Mouse (Mus musculus) adrenal gland, postnatal 10 days (tissue): ENCODE measurements around the gene Morf4l2. TPM values are rescaled to one million over a fixed set of nuclear protein-coding genes. Genes with fewer than 3 reads are reported as not detected.
A peak's percentile ranks its signal among the peaks of the same experiment; 100 is the strongest.
"Not testable (repeated sequence)": the region's sequence is repeated elsewhere in the genome, so short reads cannot be mapped to it uniquely, and the experiment has no call there.

Experiments used
- DNase-seq: peaks from one replicate; pipeline ENCODE4 v3.0.0; 2021; ENCODE audit warnings: mixed read lengths
- total RNA-seq, 2 experiments: library from RNA; stranded (reverse); gene quantifications; 2 replicates each; pipeline ENCODE4 v1.2.3; 2021

The Morf4l2 gene
- total RNA-seq, 2 experiments from 2014 or later = 226 to 278 TPM

DNA sequence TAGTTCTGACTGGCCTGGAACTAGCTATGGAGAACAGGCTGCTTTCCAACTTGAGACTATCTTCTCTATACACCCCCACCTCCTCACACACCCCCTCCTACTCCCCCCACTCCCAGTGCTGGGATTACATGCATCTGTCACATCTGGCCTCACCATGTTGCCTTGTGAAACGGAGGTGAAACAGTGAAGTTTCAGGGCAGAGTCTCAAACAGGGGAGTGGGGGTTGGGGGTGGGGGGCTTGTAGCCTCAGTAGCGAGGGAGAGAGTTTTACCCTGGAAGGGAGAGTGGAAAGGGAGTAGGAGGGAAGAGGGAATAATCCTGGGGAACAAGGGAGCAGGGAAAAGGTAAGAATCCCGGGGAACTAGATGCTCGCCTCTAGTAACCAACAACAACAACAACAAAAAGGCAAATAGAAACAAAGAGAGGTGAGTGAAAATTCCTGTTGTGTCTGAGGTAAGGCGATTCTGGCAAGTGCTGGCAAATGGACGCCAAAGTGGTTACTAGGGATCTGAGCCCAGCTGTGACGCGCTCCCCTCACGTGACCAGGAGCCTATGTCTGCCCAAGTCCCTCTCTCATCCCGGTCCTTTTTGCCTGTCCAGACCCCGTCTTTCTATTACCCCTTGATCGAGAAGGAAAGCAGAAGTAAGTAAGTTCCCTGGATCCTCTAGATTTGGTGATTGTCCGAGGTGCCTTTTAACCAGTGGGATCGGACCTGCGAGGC lies 35.9 kb downstream of the Morf4l2 start, which contains the start of gene Tceal1:
Gene Tceal1 (plus strand): TSS at position 537 of the 722 bp plus-strand sequence.
- peak; percentile 76 for DNase-seq

DNA sequence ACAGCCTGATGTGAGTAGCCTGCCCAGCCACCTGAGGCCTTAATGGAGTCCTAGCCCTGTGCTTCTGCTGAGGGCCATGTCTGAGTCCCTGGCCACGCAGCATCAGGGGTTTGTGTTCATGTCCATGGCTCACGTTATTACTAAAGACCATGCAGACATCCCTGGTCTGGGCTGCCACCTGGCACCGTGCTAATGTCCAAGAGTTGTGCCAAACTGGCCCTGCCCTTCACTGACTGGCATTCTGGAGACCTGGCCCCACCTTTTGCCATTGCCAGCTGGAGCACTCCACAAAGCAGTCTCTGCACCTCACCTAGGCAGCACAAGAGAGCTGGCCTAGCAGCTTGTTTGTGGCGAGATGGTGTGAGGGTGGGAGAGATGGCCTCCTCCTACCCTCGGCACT lies 50.3 kb downstream of the Morf4l2 start:
- no peak for DNase-seq

DNA sequence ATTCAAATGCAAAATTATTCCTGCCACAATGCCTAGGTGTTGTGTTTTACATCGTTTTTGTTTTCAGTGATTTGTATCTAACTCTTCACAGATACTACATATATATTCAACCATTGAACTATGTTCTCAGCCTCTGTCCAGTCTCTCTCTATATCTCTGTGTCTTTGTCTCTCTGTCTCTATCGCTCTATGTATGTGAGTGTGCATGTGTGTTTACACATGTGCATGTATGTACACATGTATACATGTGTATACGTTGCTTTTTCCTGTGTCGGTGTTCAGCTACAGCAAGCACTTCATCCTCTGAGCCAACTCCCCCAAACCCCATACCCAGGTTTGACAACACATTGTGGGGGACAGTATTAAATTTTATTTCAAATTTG lies 51.2 kb downstream of the Morf4l2 start:
- DNase-seq = no peak

DNA sequence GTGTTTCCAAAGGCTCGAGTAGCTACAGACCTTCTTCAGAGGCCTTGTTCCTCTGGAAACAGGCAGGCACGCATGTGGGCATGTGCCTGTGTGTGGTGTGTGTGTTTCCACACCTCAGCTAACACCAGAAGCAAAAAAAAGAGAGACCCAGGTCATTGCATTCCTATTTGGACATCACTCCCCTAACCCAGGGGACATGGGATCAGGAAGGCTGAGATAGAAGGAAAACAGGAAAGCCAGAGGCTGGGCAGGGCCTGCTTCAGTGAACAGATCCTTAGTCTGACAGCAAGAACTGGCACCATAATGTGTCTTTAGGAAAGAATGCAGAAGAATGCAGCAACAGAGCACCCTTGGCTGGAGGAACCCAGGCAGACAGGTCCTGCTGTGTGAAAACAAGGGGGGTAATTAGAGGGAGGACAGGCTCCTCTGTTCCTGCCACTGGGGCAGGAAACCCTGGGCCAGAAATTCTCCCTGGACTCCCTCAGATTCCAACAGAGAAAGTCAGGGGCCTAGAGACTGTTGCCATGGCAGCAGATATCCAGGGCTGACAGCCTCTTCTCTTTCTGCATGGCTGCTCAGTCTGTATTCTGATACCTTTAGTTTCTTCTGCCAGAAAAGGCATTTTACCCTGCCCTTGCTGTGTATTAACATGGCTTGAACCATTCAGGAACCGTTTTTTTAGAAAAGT lies 51.7 kb downstream of the Morf4l2 start:
- DNase-seq = not testable (repeated sequence)

Other genes starting within 250 kb of the Morf4l2 start
- not detected for gene Kir3dl1, start 225.7 kb downstream of the Morf4l2 start, total RNA-seq
- not detected for gene Kir3dl2, start 199.6 kb downstream of the Morf4l2 start, total RNA-seq
- 10 to 100 TPM; 22.3 to 30.4 TPM for gene Tceal3, start 152.8 kb downstream of the Morf4l2 start, total RNA-seq
- 1 to 10 TPM; 6.4 to 6.9 TPM for gene Tceal1, start 35.7 kb downstream of the Morf4l2 start, total RNA-seq
- gene Glra4, start 36.5 kb upstream of the Morf4l2 start, total RNA-seq = not detected
- gene Plp1, start 79.0 kb upstream of the Morf4l2 start, total RNA-seq = 10 to 100 TPM in 1 of 2 experiments, 1 to 10 TPM in 1; 7.0 to 13.0 TPM
- gene Rab9b, start 125.1 kb upstream of the Morf4l2 start, total RNA-seq = under 1 TPM; 0.66 to 0.73 TPM
- gene H2bfm, start 183.6 kb upstream of the Morf4l2 start, total RNA-seq = not detected
- gene Tmsb15b2, start 231.8 kb upstream of the Morf4l2 start, total RNA-seq = 10 to 100 TPM; 13.1 to 18.8 TPM
- 1 to 10 TPM; 1.0 to 1.1 TPM for gene Tmsb15l, start 233.2 kb upstream of the Morf4l2 start, total RNA-seq
- 1 to 10 TPM; 4.6 to 7.5 TPM for gene Tmsb15b1, start 233.2 kb upstream of the Morf4l2 start, total RNA-seq
- gene Zcchc18, start 249.5 kb upstream of the Morf4l2 start, total RNA-seq = 10 to 100 TPM in 1 of 2 experiments, 1 to 10 TPM in 1; 9.9 to 14.0 TPM